9 mouse cellular contexts compared by ENCODE assay signal in the genomic region with DNA sequence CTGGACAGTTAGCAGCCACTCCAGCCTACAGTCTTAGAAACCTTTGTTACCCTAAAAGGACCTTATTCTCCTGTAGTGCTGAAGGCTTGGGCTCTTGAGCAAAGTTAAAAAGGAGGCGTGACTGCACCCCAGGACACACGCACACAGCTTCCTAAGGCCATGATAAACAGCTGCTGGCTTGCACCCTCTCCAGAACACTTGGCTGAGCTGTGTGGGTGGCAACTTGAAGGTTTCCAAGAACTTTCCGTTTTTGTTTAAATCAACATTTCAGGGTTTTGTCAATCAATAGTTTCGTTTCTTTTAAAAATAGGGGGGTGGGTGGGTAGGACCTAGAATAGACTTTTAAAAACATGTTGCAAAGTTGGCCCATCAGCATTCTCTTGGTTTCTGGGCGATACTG. TPM values are rescaled to one million over a fixed set of nuclear protein-coding genes. Genes with fewer than 3 reads are reported as not detected.
DNase-seq lines count a peak whose midpoint lies in the region; ATAC-seq lines count a peak whose summit lies in the region.
"Had no signal": no experiment of that assay in that cellular context is flagged by ENCODE, and none has a peak within 500 bp of the region (broad histone marks: within the 10 kb centered on the region; RNA-seq: fewer than 3 reads in every experiment).

No protein-coding gene starts in this region.

- H3K9me3 ChIP-seq in embryonic facial prominence, embryonic 15.5 days (replicated peaks), result no peaks in the 10 kb centered on the region
- no peaks in the 10 kb centered on the region for H3K9me3 ChIP-seq in intestine, embryonic 15.5 days
- H3K9me3 ChIP-seq in midbrain, embryonic 11.5 days (ENCODE audit: control insufficient read depth, low read length), result no peaks in the 10 kb centered on the region

- WGBS in embryonic facial prominence, embryonic 15.5 days, result 41% methylated on average over 5 of the region's 5 CpGs
- WGBS in intestine, embryonic 15.5 days, result 32% methylated on average over 5 of the region's 5 CpGs
- 58% methylated on average over 5 of the region's 5 CpGs for WGBS in midbrain, embryonic 11.5 days

- no peak for ATAC-seq in embryonic facial prominence, embryonic 15.5 days (ENCODE audit: insufficient number of reproducible peaks, low FRiP score, low TSS enrichment, low read depth)
- ATAC-seq in intestine, embryonic 15.5 days, result no peak
- no peak for ATAC-seq in midbrain, embryonic 11.5 days (ENCODE audit: low FRiP score)
- ATAC-seq in cerebellum, adult (ENCODE audit: insufficient number of reproducible peaks, low FRiP score, low TSS enrichment), result no peak

- peak overlapping the region; percentile 44; the same call in 1 of the 2 replicates for H3K4me3 ChIP-seq in brown adipose tissue, adult 24 weeks (ENCODE audit: insufficient read depth, low read depth, low read length)
- peak overlapping the region; percentile 50 for H3K4me3 ChIP-seq in embryonic facial prominence, embryonic 15.5 days (replicated peaks)
- H3K4me3 ChIP-seq in intestine, embryonic 15.5 days (replicated peaks), result peak overlapping the region; percentile 57
- H3K4me3 ChIP-seq in midbrain, embryonic 11.5 days (ENCODE audit: low read depth, low read length), result no peak overlapping the region; the same call in 1 of the 2 replicates

- H3K4me1 ChIP-seq in brown adipose tissue, adult 24 weeks (ENCODE audit: control insufficient read depth, insufficient read depth, insufficient read length, low read length), result no peaks in the 10 kb centered on the region
- peaks cover 9% of the 10 kb centered on the region for H3K4me1 ChIP-seq in embryonic facial prominence, embryonic 15.5 days
- 0 out of 2 replicates have a peak, but pooled peaks cover 3% of the 10 kb centered on the region for H3K4me1 ChIP-seq in intestine, embryonic 15.5 days (replicated peaks)
- peaks cover 6% of the 10 kb centered on the region; the same call in 1 of the 2 replicates for H3K4me1 ChIP-seq in midbrain, embryonic 11.5 days (ENCODE audit: control insufficient read depth, insufficient read depth, low read length)

- H3K36me3 ChIP-seq in embryonic facial prominence, embryonic 15.5 days, result no peaks in the 10 kb centered on the region
- H3K36me3 ChIP-seq in intestine, embryonic 15.5 days, result no peaks in the 10 kb centered on the region
- no peaks in the 10 kb centered on the region for H3K36me3 ChIP-seq in midbrain, embryonic 11.5 days (ENCODE audit: control insufficient read depth, insufficient read depth, low read length)

- H3K4me2 ChIP-seq in embryonic facial prominence, embryonic 15.5 days (replicated peaks), result peak overlapping the region; percentile 96
- peak overlapping the region; percentile 91 for H3K4me2 ChIP-seq in intestine, embryonic 15.5 days (replicated peaks)
- peak overlapping the region; percentile 95 for H3K4me2 ChIP-seq in midbrain, embryonic 11.5 days

- H3K27me3 ChIP-seq in embryonic facial prominence, embryonic 15.5 days, result peaks cover 15% of the 10 kb centered on the region
- H3K27me3 ChIP-seq in intestine, embryonic 15.5 days (replicated peaks), result no peaks in the 10 kb centered on the region
- H3K27me3 ChIP-seq in midbrain, embryonic 11.5 days (ENCODE audit: control insufficient read depth, insufficient read depth, low read length), result peaks cover 7% of the 10 kb centered on the region

- no peak for DNase-seq in midbrain, embryonic 11.5 days (ENCODE audit: low spot score, missing footprints)
- DNase-seq in ovary, postnatal 14 days (ENCODE audit: low spot score), result no peak
- no peak for DNase-seq in Muller cell, postnatal 12 days (ENCODE audit: inconsistent ontology term)
- DNase-seq: layer of hippocampus, adult 9-11 months; right cerebral cortex, adult 18-20 months had no signal

- H3K27ac ChIP-seq in brown adipose tissue, adult 24 weeks (replicated peaks; ENCODE audit: low read depth, low read length), result no peak overlapping the region
- H3K27ac ChIP-seq in embryonic facial prominence, embryonic 15.5 days (replicated peaks), result no peak overlapping the region
- H3K27ac ChIP-seq in intestine, embryonic 15.5 days, result peak overlapping the region; percentile 15; the same call in 1 of the 2 replicates
- H3K27ac ChIP-seq in midbrain, embryonic 11.5 days (ENCODE audit: low read depth, low read length), result no peak overlapping the region

- H3K9ac ChIP-seq in embryonic facial prominence, embryonic 15.5 days, result 0 out of 2 replicates have a peak overlapping the region, but pooled peaks have one; percentile 23
- peak overlapping the region; percentile 48; the same call in 1 of the 2 replicates for H3K9ac ChIP-seq in intestine, embryonic 15.5 days
- H3K9ac ChIP-seq in midbrain, embryonic 11.5 days (ENCODE audit: low read length), result no peak overlapping the region; the same call in 1 of the 2 replicates

RNA-seq across cellular contexts. Expression of a gene that starts 0.9 kb away (rescaled TPM):
- not detected in 2 replicates for polyA plus RNA-seq in brown adipose tissue, adult 24 weeks (2012; ENCODE audit: insufficient read depth, insufficient read length, missing spikeins)
- 1.8 and 3.3 TPM in 2 replicates for polyA plus RNA-seq in embryonic facial prominence, embryonic 15.5 days (2015; fragmentation: Nextera tagmentation; extraction: Ambion mirVana)
- polyA plus RNA-seq in intestine, embryonic 15.5 days (2015; fragmentation: Nextera tagmentation; extraction: Ambion mirVana), result 25.6 and 27.6 TPM in 2 replicates
- polyA plus RNA-seq in midbrain, embryonic 11.5 days (2014; fragmentation: Nextera tagmentation; extraction: Ambion mirVana), result 0.52 and 0.74 TPM in 2 replicates
